Comparison of ENCODE assay signal across 8 mouse cellular contexts in the genomic region with DNA sequence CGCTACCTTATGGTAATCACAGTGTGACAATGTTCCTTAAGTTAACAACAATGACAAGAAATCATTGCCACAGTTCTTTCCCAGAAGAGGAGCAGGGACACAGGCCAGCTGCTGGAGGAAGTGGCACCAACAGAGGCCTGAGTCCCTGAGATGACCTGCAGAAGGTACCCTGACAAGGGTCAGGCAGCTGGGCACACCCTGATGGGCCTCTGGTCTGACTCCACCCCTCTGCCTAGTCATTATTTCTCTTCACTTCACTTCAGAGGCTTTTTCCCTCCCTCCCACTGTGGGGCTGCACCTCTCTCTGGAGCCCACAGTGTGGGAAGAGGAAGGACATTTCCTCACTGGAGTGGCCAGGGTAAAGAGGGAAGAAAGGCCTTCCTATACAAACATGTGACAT. TPM values are rescaled to one million over a fixed set of nuclear protein-coding genes. Genes with fewer than 3 reads are reported as not detected.
A peak's percentile ranks its signal among the peaks of the same experiment; 100 is the strongest.
DNase-seq lines count a peak whose midpoint lies in the region; ATAC-seq lines count a peak whose summit lies in the region.
"Not testable (repeated sequence)": the region's sequence is repeated elsewhere in the genome, so short reads cannot be mapped to it uniquely, and the experiment has no call there.

No protein-coding gene starts in this region.

- H3K36me3 ChIP-seq in erythroblast, embryonic 14.5 days (ENCODE audit: control insufficient read depth), result peaks cover 29% of the 10 kb centered on the region
- not testable (repeated sequence) for H3K36me3 ChIP-seq in heart, embryonic 11.5 days (ENCODE audit: control insufficient read depth, insufficient read depth, low read length); heart, embryonic 12.5 days; liver, embryonic 12.5 days; liver, embryonic 13.5 days

- H3K4me3 ChIP-seq in erythroblast, embryonic 14.5 days (replicated peaks), result peak overlapping the region; percentile 53
- not testable (repeated sequence) for H3K4me3 ChIP-seq in heart, embryonic 11.5 days (ENCODE audit: low read depth, low read length); heart, embryonic 12.5 days; liver, embryonic 12.5 days; liver, embryonic 13.5 days (replicated peaks)

- not testable (repeated sequence) for H3K4me2 ChIP-seq in heart, embryonic 11.5 days; heart, embryonic 12.5 days; liver, embryonic 12.5 days; liver, embryonic 13.5 days

- 0 out of 2 replicates have a peak, but pooled peaks have one; percentile 20 for ATAC-seq in erythroid progenitor cell, adult 5-6 weeks (replicated peaks; ENCODE audit: low FRiP score, poor library complexity, severe bottlenecking)
- ATAC-seq in heart, embryonic 11.5 days (replicated peaks; ENCODE audit: insufficient number of reproducible peaks, low FRiP score, low TSS enrichment), result peak; percentile 65; the same call in 1 of the 2 replicates
- ATAC-seq in heart, embryonic 12.5 days (ENCODE audit: insufficient number of reproducible peaks, low FRiP score), result peak; percentile 81
- ATAC-seq in liver, embryonic 12.5 days, result peak; percentile 46
- ATAC-seq in liver, embryonic 13.5 days (ENCODE audit: low read depth), result peak; percentile 37

- DNase-seq in c-Kit-positive CD71-positive TER-119-positive erythroid progenitor cells, embryonic 14.5 days (ENCODE audit: low spot score), result peak; percentile 65
- peak; percentile 49 for DNase-seq in liver
- not testable (repeated sequence) for DNase-seq in liver, embryonic 13.5 days

- H3K27me3 ChIP-seq in erythroblast, embryonic 14.5 days (ENCODE audit: control insufficient read depth); heart, embryonic 11.5 days (ENCODE audit: control insufficient read depth, insufficient read depth, low read length); heart, embryonic 12.5 days (replicated peaks); liver, embryonic 12.5 days (replicated peaks); liver, embryonic 13.5 days: not testable (repeated sequence)

- H3K9me3 ChIP-seq in erythroblast, embryonic 14.5 days (ENCODE audit: control insufficient read depth, low read length); heart, embryonic 11.5 days (replicated peaks; ENCODE audit: control insufficient read depth, low read length); heart, embryonic 12.5 days (replicated peaks); liver, embryonic 12.5 days (replicated peaks); liver, embryonic 13.5 days (replicated peaks): not testable (repeated sequence)

- H3K27ac ChIP-seq in heart, embryonic 11.5 days (ENCODE audit: low read depth, low read length); heart, embryonic 12.5 days (ENCODE audit: poor library complexity, severe bottlenecking); liver, embryonic 12.5 days; liver, embryonic 13.5 days: not testable (repeated sequence)

- H3K4me1 ChIP-seq in erythroblast, embryonic 14.5 days (ENCODE audit: control insufficient read depth), result peaks cover 66% of the 10 kb centered on the region
- peaks cover 13% of the 10 kb centered on the region; the same call in 1 of the 2 replicates for H3K4me1 ChIP-seq in heart, embryonic 11.5 days (ENCODE audit: control insufficient read depth, insufficient read depth, low read length)
- H3K4me1 ChIP-seq in heart, embryonic 12.5 days (replicated peaks), result peaks cover 10% of the 10 kb centered on the region
- H3K4me1 ChIP-seq in liver, embryonic 12.5 days, result peaks cover 48% of the 10 kb centered on the region
- H3K4me1 ChIP-seq in liver, embryonic 13.5 days (replicated peaks), result peaks cover 50% of the 10 kb centered on the region

- H3K9ac ChIP-seq in heart, embryonic 11.5 days (ENCODE audit: low read depth, low read length); heart, embryonic 12.5 days; liver, embryonic 12.5 days; liver, embryonic 13.5 days: not testable (repeated sequence)

- WGBS in heart, embryonic 11.5 days (ENCODE audit: insufficient replicate concordance), result 75% methylated on average over 1 of the region's 1 CpGs
- 88% methylated on average over 1 of the region's 1 CpGs for WGBS in heart, embryonic 12.5 days
- WGBS in liver, embryonic 12.5 days (ENCODE audit: insufficient replicate concordance), result 85% methylated on average over 1 of the region's 1 CpGs
- 89% methylated on average over 1 of the region's 1 CpGs for WGBS in liver, embryonic 13.5 days (ENCODE audit: insufficient replicate concordance)

RNA-seq across cellular contexts. Expression of gene Arfgap3, which starts 12.8 kb away (rescaled TPM):
- 2.4 and 3.3 TPM in 2 replicates for polyA plus RNA-seq in erythroblast, embryonic 14.5 days (2012)
- 19.3 and 50.5 TPM in 2 replicates for total RNA-seq in erythroid progenitor cell, adult 5-6 weeks (2015; ENCODE audit: low replicate concordance)
- 43.3 and 60.3 TPM in 2 replicates for total RNA-seq in erythroid progenitor cell, adult 5-6 weeks (2017; ENCODE audit: low replicate concordance)
- polyA plus RNA-seq in heart, embryonic 11.5 days (2014; fragmentation: Nextera tagmentation; extraction: Ambion mirVana), result 29.9 and 34.4 TPM in 2 replicates
- 29.4 and 31.6 TPM in 2 replicates for polyA plus RNA-seq in heart, embryonic 12.5 days (2016; fragmentation: Nextera tagmentation; extraction: Ambion mirVana)
- 16.2 and 19.9 TPM in 2 replicates for polyA plus RNA-seq in liver, embryonic 12.5 days (2016; fragmentation: Nextera tagmentation; extraction: Ambion mirVana)
- 15.2 and 16.2 TPM in 2 replicates for polyA plus RNA-seq in liver, embryonic 13.5 days (2015; fragmentation: Nextera tagmentation; extraction: Ambion mirVana)

Comparison
In these comparisons a context has a peak if more than half of its experiments do, and no peak if none do; other contexts are left out.
1. ATAC-seq: peak in every context shown above with its lines; median percentile 81 in heart, embryonic 12.5 days; 65 in heart, embryonic 11.5 days; 46 in liver, embryonic 12.5 days; 37 in liver, embryonic 13.5 days; 20 in erythroid progenitor cell, adult 5-6 weeks.